Mouse (Mus musculus) layer of hippocampus, postnatal 25 days (tissue): ENCODE measurements around the gene Ppara. TPM values are rescaled to one million over a fixed set of nuclear protein-coding genes. Genes with fewer than 3 reads are reported as not detected.
"Not testable (repeated sequence)": the region's sequence is repeated elsewhere in the genome, so short reads cannot be mapped to it uniquely, and the experiment has no call there.

ENCODE experiments used
- DNase-seq, 2 experiments: peaks; one replicate each; pipeline ENCODE4 v3.0.0; 2022; ENCODE audit warnings: mixed read lengths in 2 of 2, low spot score in 1 of 2; ENCODE audit errors: extremely low spot score in 1 of 2
- total RNA-seq, 2 experiments: library from RNA; stranded (reverse); gene quantifications; 2 replicates each; pipeline ENCODE4 v1.2.3; 2021

Gene Ppara
- total RNA-seq, 2 experiments from 2014 or later = 3.1 to 3.3 TPM

- no peak for DNase-seq
Observed at GRCm38 (mm10) chr15:85750115-85750514, 15.3 kb downstream of the Ppara start.

GRCm38 (mm10) chr15:85752655-85753054 lies 17.9 kb downstream of the Ppara start:
- no peak for DNase-seq

GRCm38 (mm10) chr15:85754033-85754650 lies 19.4 kb downstream of the Ppara start:
- DNase-seq = no peak

GRCm38 (mm10) chr15:85755214-85755613 lies 20.4 kb downstream of the Ppara start:
- DNase-seq = no peak

- no peak for DNase-seq
Observed at GRCm38 (mm10) chr15:85756611-85757010, 21.8 kb downstream of the Ppara start.

GRCm38 (mm10) chr15:85757768-85758167 lies 23.0 kb downstream of the Ppara start:
- DNase-seq = no peak

GRCm38 (mm10) chr15:85762761-85763160 lies 28.0 kb downstream of the Ppara start:
- DNase-seq = no peak

GRCm38 (mm10) chr15:85765022-85765421 lies 30.2 kb downstream of the Ppara start:
- no peak for DNase-seq

- no peak for DNase-seq
Observed at GRCm38 (mm10) chr15:85766677-85767076, 31.9 kb downstream of the Ppara start.

- DNase-seq = no peak
Observed at GRCm38 (mm10) chr15:85768991-85769390, 34.2 kb downstream of the Ppara start.

GRCm38 (mm10) chr15:85771306-85772121 lies 36.7 kb downstream of the Ppara start:
- no peak for DNase-seq

GRCm38 (mm10) chr15:85772146-85772740 lies 37.5 kb downstream of the Ppara start:
- no peak for DNase-seq

GRCm38 (mm10) chr15:85774419-85774818 lies 39.6 kb downstream of the Ppara start:
- DNase-seq = no peak

- no peak for DNase-seq
Observed at GRCm38 (mm10) chr15:85775001-85775400, 40.2 kb downstream of the Ppara start.

GRCm38 (mm10) chr15:85776241-85776640 lies 41.5 kb downstream of the Ppara start:
- DNase-seq = no peak

- DNase-seq = peak; percentile 27 to 28
Observed at GRCm38 (mm10) chr15:85776771-85777170, 42.0 kb downstream of the Ppara start.

GRCm38 (mm10) chr15:85778891-85779290 lies 44.1 kb downstream of the Ppara start:
- not testable (repeated sequence) for DNase-seq

- DNase-seq = no peak
Observed at GRCm38 (mm10) chr15:85783146-85783545, 48.4 kb downstream of the Ppara start.

GRCm38 (mm10) chr15:85784341-85784740 lies 49.6 kb downstream of the Ppara start:
- no peak for DNase-seq

- DNase-seq = no peak
Observed at GRCm38 (mm10) chr15:85786711-85787110, 51.9 kb downstream of the Ppara start.

- DNase-seq = no peak
Observed at GRCm38 (mm10) chr15:85787482-85787881, 52.7 kb downstream of the Ppara start.
